Mouse (Mus musculus): Measurements from ENCODE around the gene Ntm.

Ntm gene

GRCm38 (mm10) chr9:29236752-29237151 lies 726.2 kb downstream of the Ntm start:
- no peak for DNase-seq (ENCODE audit: low spot score)

GRCm38 (mm10) chr9:29227747-29228146 lies 735.2 kb downstream of the Ntm start:
- DNase-seq (ENCODE audit: low spot score) = no peak

- no peak for DNase-seq (ENCODE audit: low spot score)
Measured at GRCm38 (mm10) chr9:29222915-29223545, 739.9 kb downstream of the Ntm start.

GRCm38 (mm10) chr9:29220941-29221615 lies 741.9 kb downstream of the Ntm start:
- no peak for DNase-seq (ENCODE audit: low spot score)

- DNase-seq (ENCODE audit: low spot score) = no peak
Measured at GRCm38 (mm10) chr9:29220493-29220892, 742.4 kb downstream of the Ntm start.

- DNase-seq (ENCODE audit: low spot score) = no peak
Measured at GRCm38 (mm10) chr9:29217951-29218350, 745.0 kb downstream of the Ntm start.

- DNase-seq (ENCODE audit: low spot score) = no peak
Measured at GRCm38 (mm10) chr9:29216528-29216927, 746.4 kb downstream of the Ntm start.

- no peak for DNase-seq (ENCODE audit: low spot score)
Measured at GRCm38 (mm10) chr9:29215796-29216195, 747.1 kb downstream of the Ntm start.

GRCm38 (mm10) chr9:29215241-29215640 lies 747.7 kb downstream of the Ntm start:
- DNase-seq (ENCODE audit: low spot score) = no peak

GRCm38 (mm10) chr9:29209243-29209642 lies 753.7 kb downstream of the Ntm start:
- DNase-seq (ENCODE audit: low spot score) = no peak

- DNase-seq (ENCODE audit: low spot score) = no peak
Measured at GRCm38 (mm10) chr9:29208142-29208541, 754.8 kb downstream of the Ntm start.

- no peak for DNase-seq (ENCODE audit: low spot score)
Measured at GRCm38 (mm10) chr9:29205680-29206079, 757.3 kb downstream of the Ntm start.

GRCm38 (mm10) chr9:29202196-29202595 lies 760.7 kb downstream of the Ntm start:
- DNase-seq (ENCODE audit: low spot score) = no peak

GRCm38 (mm10) chr9:29201163-29202053 lies 761.5 kb downstream of the Ntm start:
- DNase-seq (ENCODE audit: low spot score) = peak; percentile 4

- DNase-seq (ENCODE audit: low spot score) = no peak
Measured at GRCm38 (mm10) chr9:29197046-29197445, 765.9 kb downstream of the Ntm start.

GRCm38 (mm10) chr9:29194265-29194664 lies 768.7 kb downstream of the Ntm start:
- DNase-seq (ENCODE audit: low spot score) = no peak

GRCm38 (mm10) chr9:29183011-29183410 lies 779.9 kb downstream of the Ntm start:
- no peak for DNase-seq (ENCODE audit: low spot score)

GRCm38 (mm10) chr9:29181661-29182060 lies 781.3 kb downstream of the Ntm start:
- no peak for DNase-seq (ENCODE audit: low spot score)

- DNase-seq (ENCODE audit: low spot score) = no peak
Measured at GRCm38 (mm10) chr9:29165731-29166130, 797.2 kb downstream of the Ntm start.

- DNase-seq (ENCODE audit: low spot score) = no peak
Measured at GRCm38 (mm10) chr9:29161059-29161642, 801.8 kb downstream of the Ntm start.

GRCm38 (mm10) chr9:29145901-29146300 lies 817.0 kb downstream of the Ntm start:
- peak; percentile 55 for DNase-seq (ENCODE audit: low spot score)

- no peak for DNase-seq (ENCODE audit: low spot score)
Measured at GRCm38 (mm10) chr9:29136039-29136438, 826.9 kb downstream of the Ntm start.
